Mouse (Mus musculus): ENCODE data around the gene Phf10. TPM values are rescaled to one million over a fixed set of nuclear protein-coding genes. Genes with fewer than 3 reads are reported as not detected.

Gene Phf10
- 10.5 and 26.3 TPM in 2 replicates for polyA plus RNA-seq (2012; rRNA removed; ENCODE audit: low replicate concordance)

DNA sequence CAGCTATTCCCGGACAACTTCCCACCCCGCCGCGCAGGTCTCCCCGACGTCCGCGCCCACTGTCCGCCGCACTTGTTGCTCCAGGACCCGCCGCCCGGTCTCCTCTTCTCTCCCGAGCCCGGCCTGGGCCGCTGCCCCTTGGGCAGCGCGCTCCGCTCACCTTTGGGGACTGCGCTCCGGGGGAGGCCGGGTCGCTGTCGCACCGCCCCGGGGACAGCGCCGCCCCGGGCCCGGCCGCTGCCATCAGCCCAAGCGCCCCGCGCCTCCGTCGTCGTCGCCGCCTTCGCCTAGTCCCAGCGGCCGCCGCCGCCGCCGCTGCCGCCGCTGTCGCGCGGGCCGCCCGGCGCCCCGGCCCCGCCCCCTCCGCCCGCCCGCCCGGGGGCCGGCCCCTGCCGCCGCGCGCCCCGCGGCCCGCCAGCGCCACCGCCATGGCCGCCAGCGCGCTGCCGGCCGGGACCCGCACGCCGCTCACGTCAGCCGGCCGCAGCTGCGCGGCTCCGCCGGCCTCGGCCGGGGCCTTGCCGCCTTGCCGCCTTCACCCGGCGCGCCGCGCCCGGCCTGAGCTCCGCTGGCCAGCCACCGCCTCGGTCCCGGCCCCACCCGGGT lies at the start of gene Phf10:
Gene Phf10, minus strand, starts transcription at position 323 of the 606 bp plus-strand sequence.

DNA sequence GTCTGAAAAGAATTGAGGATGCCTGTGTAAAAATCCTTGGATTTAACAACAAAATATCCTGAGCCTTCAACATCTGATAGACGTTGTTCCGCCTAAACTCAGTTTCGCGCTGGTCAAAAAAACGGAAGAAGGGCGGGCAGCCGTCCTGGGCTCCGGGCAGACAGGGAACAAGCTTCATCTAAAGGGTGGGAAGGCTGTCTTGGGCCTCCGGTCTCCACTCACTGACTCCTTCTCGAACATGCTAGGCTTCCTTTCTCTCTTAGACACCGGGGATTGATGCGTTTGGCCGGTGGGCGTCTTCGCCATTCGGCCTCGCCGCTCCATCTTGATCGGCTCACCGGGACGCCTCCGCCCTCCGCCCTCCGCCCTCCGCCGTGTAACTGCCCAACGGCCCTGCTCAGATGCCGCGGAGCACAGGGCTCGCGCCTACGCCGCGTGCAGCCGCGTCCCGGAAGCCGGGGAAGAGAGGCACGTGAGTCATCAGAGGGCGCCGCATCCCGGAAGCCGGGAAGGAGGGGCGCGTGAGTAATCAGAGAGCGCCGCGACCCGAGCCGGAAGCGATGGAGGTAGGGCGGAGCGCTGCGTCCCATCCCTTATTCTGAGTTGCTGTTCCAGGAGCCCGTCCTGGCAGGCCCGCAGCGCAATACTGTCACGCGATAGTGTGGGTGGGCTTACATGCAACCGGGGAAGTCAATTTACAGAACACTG lies 48.8 kb upstream of the Phf10 start, which contains the start of gene Gm3435:
Gene Gm3435, plus strand, starts transcription at position 471 of the 708 bp plus-strand sequence.

DNA sequence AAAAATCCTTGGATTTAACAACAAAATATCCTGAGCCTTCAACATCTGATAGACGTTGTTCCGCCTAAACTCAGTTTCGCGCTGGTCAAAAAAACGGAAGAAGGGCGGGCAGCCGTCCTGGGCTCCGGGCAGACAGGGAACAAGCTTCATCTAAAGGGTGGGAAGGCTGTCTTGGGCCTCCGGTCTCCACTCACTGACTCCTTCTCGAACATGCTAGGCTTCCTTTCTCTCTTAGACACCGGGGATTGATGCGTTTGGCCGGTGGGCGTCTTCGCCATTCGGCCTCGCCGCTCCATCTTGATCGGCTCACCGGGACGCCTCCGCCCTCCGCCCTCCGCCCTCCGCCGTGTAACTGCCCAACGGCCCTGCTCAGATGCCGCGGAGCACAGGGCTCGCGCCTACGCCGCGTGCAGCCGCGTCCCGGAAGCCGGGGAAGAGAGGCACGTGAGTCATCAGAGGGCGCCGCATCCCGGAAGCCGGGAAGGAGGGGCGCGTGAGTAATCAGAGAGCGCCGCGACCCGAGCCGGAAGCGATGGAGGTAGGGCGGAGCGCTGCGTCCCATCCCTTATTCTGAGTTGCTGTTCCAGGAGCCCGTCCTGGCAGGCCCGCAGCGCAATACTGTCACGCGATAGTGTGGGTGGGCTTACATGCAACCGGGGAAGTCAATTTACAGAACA lies 17.4 kb upstream of the Phf10 start, which contains the start of the genes 9030025P20Rik and Gm3417:
Gene 9030025P20Rik, plus strand, starts transcription at position 107 of the 677 bp plus-strand sequence.
Gene Gm3417, minus strand, starts transcription at position 429 of the 677 bp plus-strand sequence.

DNA sequence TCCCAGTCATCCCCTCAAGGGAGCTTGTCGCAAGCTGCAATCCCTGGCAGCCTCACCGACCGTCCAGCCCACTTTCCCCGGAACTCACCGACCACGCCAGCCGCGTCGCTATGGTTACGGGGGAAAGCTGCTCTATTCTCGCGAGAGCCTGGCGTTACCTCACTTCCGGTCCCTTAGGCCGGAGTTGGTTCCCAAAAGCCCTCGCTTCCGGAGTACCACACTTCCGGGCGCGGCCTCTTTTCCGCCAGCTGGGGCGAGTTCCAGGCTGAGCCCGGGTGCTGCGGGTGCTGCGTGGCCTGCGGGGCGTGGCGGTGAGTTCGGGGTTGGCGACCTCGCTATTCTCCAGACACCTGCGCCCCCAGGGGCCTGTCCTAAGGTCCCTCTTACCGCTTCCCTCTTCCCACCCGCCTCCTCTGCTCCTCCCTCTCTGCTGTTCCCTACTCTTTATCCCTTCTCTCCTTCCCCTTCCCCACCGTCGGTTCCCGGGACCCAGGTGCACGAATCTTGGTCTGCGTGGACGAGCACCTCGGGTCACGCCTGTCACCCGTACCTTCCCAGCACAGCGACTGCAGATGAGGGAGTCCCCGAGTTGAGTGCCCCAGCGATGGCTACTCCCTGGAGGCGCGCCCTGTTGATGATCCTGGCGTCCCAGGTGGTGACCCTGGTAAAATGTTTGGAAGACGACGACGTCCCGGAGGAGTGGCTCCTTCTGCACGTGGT lies 17.9 kb downstream of the Phf10 start, which contains the start of the genes Wdr27 and 1600012H06Rik:
Gene Wdr27, minus strand, starts transcription at position 150 of the 720 bp plus-strand sequence.
Gene 1600012H06Rik, plus strand, starts transcription at position 176 of the 720 bp plus-strand sequence.

Other genes starting within 250 kb of the Phf10 start
- gene Wdr27, start 18.1 kb downstream of the Phf10 start, polyA plus RNA-seq (2012; rRNA removed; ENCODE audit: low replicate concordance), result 3.0 and 4.6 TPM in 2 replicates
- 11.3 and 18.8 TPM in 2 replicates for gene 1600012H06Rik, start 18.1 kb downstream of the Phf10 start, polyA plus RNA-seq (2012; rRNA removed; ENCODE audit: low replicate concordance)
- gene 9030025P20Rik, start 17.2 kb upstream of the Phf10 start, polyA plus RNA-seq (2012; rRNA removed; ENCODE audit: low replicate concordance), result 9.0 and 16.6 TPM in 2 replicates
- 0.39 TPM in 1 of 2 replicates, not detected in the other for gene Gm3417, start 17.5 kb upstream of the Phf10 start, polyA plus RNA-seq (2012; rRNA removed; ENCODE audit: low replicate concordance)
- gene Gm3435, start 48.9 kb upstream of the Phf10 start, polyA plus RNA-seq (2012; rRNA removed; ENCODE audit: low replicate concordance), result 0.42 and 2.1 TPM in 2 replicates
- gene Ermard, start 79.9 kb upstream of the Phf10 start, polyA plus RNA-seq (2012; rRNA removed; ENCODE audit: low replicate concordance), result 32.8 and 77.5 TPM in 2 replicates
- not detected in 2 replicates for gene Tcte3, start 80.2 kb upstream of the Phf10 start, polyA plus RNA-seq (2012; rRNA removed; ENCODE audit: low replicate concordance)
- 0.92 and 0.96 TPM in 2 replicates for gene Gm3448, start 80.3 kb upstream of the Phf10 start, polyA plus RNA-seq (2012; rRNA removed; ENCODE audit: low replicate concordance)

Measured in mammary gland, adult 2 months (tissue).